Mouse (Mus musculus) kidney, adult 2 months (tissue): ENCODE results near the gene Sult6b2.

ENCODE experiments used
- CTCF ChIP-seq: fragments of 200-500 bp; conservative IDR thresholded peaks from 2 replicates; pipeline ENCODE4 v1.5.1; 2011; ENCODE audit warnings: low read depth, mild to moderate bottlenecking, control low read depth, low read length, moderate library complexity, mixed read lengths; ENCODE audit not compliant: insufficient read depth, insufficient read length
- POLR2A ChIP-seq: fragments of 200-500 bp; IDR thresholded peaks from one replicate; pipeline ENCODE4 v1.6.1; 2011; ENCODE audit warnings: low read depth, low read length, control low read depth

DNA sequence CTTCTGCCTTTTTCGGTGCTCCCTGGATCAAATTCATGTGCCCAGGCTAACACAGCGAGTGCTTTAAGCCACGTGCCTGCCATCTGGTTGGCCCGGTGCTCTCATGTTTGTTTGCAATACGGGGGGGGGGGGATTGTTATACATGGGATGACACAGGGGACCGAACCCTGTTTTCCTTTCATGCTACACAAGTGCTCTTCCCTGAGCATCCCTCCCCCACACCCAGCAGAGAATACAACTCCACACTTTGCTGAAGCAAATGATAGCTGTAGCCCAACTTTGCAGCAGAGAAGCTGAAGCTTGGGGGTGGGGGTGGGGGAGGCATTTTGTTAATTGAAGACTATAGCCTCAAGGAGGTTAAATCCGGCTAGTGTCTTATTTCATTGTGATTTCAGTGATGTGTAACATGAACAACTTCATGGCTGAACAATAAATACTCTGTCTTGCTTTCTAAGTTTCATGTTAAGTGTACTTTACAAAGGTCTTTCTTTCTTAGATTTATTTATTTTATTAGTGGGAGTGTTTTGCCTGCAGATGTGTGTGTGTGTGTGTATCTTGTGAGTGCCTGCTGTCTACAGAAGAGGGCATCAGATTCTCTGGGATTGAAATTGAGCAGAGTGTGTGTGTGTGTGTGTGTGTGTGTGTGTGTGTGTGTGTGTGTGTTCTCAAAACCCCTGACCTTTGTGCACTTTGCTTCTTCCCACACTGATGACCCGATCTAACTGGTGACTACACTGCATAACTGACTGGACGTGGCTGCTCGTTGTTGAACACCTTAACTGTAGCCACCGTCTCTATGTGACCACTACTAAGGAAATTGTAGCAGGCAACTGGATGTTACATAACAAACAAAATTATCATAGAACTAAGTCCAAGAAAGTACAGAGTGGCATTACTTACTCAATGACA lies 1.4 kb downstream of the Sult6b2 start:
- TF ChIP-seq CTCF (no peak), POLR2A (no peak)
